Mouse (Mus musculus): ENCODE results near the gene Ltbp1. TPM values are rescaled to one million over a fixed set of nuclear protein-coding genes. Genes with fewer than 3 reads are reported as not detected.

Gene Ltbp1
- polyA plus RNA-seq, 1 experiment from 2014 or later: 4.8 TPM

DNA sequence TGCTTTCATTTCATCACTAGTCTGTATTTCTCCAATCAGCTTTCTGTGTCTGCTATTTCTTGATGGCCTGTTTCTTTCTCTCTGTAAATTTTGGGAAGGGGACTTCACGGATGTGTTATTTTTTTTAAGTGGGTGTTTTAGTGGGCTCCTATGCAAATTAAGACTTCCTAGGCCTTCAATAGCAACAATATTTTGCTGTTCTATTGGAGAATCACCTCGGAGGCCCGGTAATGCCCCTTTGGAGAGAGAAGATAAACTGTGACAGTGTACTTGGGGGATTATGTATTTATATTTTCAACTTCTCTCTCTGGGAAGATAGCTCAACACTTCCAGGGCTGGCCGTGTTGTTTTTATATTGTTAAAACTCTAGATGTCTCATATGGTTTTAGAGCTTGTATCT, 383.0 kb downstream of the Ltbp1 start:
- Histone ChIP-seq H3K4me1 (replicated peaks) (no peaks in the 10 kb centered on the region), H3K36me3 (peaks cover 4% of the 10 kb centered on the region), H3K27ac (no peak overlapping the region), H3K9me3 (no peaks in the 10 kb centered on the region), H3K27me3 (ENCODE audit: insufficient read depth, poor library complexity, severe bottlenecking) (no peaks in the 10 kb centered on the region), H3K4me3 (no peak overlapping the region)
- 87% methylated on average over 4 of the region's 4 CpGs for WGBS
- DNase-seq (ENCODE audit: low spot score): no peak

DNA sequence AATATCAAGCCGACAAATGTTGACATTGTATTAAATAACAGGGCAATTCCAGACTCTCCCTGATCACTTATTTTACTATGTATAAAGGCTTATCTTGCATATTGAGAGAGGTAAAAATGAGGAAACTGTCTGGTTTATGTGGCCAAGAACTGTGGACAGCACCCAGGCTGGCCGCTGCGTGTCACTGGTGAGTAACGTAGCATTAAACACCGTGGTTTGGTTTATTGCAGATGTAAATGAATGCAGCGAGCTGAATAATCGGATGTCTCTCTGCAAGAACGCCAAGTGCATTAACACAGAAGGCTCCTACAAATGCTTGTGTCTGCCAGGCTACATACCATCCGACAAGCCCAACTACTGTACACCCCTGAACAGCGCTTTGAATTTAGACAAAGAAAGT, 384.8 kb downstream of the Ltbp1 start:
- Histone ChIP-seq H3K9me3 (no peaks in the 10 kb centered on the region), H3K27ac (no peak overlapping the region), H3K27me3 (ENCODE audit: insufficient read depth, poor library complexity, severe bottlenecking) (no peaks in the 10 kb centered on the region), H3K4me3 (no peak overlapping the region), H3K36me3 (peaks cover 4% of the 10 kb centered on the region), H3K4me1 (replicated peaks) (no peaks in the 10 kb centered on the region)
- DNase-seq (ENCODE audit: low spot score): no peak
- 92% methylated on average over 10 of the region's 10 CpGs for WGBS

DNA sequence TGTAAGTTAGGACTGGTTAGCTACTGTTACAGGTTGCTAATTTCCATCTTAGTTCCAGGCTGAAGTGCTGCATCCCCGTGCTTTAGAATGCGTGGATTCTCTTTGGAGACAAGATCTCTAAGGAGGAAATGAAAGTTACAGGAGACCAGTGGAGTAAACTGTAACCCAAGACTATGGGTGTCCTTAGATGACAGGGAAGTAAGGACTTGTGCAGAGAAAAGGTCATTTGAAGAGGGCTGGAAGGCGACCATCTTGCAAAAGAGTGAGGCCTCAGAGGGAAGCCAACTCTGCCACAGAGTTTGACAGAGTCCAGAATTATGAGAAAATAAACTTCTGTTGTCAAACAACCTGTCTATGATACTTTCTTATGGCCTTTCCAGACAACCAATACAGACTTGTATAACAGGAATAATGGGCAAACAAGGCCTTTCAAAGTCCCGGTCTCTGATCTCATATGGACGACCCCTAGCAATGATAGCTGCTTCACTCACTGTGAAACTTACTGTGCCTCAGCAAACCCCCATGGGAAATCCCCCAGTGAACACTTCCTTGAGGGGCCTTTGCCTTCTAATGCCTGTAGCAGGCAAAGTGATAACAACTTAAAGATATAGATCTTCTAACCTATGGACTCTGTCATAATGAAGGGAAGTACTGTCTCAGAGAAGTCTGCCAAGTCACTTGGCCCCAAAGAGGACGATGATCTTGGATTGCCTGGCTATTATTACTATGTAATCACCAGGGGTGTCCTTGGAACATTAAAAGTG, 386.2 kb downstream of the Ltbp1 start:
- 88% methylated on average over 6 of the region's 6 CpGs for WGBS

DNA sequence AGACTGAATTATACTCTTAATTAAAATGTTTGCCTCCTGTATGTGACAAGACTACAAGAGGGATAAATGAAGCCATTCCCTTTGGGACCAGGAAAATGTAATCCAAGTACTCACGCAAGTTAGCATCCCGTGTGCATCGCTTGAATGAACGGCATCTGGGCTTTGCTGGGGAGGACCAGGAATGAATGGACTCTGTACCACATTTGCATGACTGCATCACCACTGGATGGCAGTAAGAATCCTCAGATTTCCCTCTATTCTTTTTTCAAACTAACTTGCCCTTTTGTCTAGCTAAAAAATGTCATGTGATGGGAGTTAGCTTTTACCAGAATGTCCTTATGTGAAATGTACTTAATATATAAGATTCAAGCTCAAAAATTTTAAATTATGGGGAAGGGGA, 401.0 kb downstream of the Ltbp1 start:
- Histone ChIP-seq H3K4me1 (replicated peaks) (no peaks in the 10 kb centered on the region), H3K4me3 (no peak overlapping the region), H3K9me3 (no peaks in the 10 kb centered on the region), H3K36me3 (no peaks in the 10 kb centered on the region), H3K27me3 (ENCODE audit: insufficient read depth, poor library complexity, severe bottlenecking) (no peaks in the 10 kb centered on the region), H3K27ac (no peak overlapping the region)
- 72% methylated on average over 4 of the region's 4 CpGs for WGBS
- no peak for DNase-seq (ENCODE audit: low spot score)

More for the DNA sequence above, 386.2 kb downstream of the Ltbp1 start:
- no peaks in the 10 kb centered on the region for H3K4me1 ChIP-seq (replicated peaks)
- no peak overlapping the region for H3K27ac ChIP-seq
- peaks cover 4% of the 10 kb centered on the region for H3K36me3 ChIP-seq
- H3K27me3 ChIP-seq (ENCODE audit: insufficient read depth, poor library complexity, severe bottlenecking): no peaks in the 10 kb centered on the region
- H3K9me3 ChIP-seq: no peaks in the 10 kb centered on the region
- H3K4me3 ChIP-seq: no peak overlapping the region
- DNase-seq (ENCODE audit: low spot score): no peak

DNA sequence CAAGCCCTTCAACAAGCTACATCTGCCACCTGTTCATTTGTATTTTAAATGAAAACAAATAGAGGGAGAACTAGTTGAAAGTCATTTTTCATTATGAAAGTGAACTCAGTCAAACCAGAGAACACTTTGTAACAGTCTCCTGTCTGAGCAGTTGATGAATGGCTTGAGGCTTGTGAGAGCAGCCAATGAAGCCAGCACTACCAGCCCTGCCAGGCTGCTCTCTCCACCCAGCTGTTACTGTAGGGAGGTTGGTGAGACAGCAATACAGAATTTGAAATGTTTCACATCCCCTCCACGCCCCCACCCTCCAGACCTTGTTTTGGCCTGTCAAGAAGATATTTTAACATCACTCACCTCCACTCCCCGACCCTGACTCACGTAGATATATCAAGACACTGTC, 411.5 kb downstream of the Ltbp1 start:
- Histone ChIP-seq H3K9me3 (0 out of 2 replicates have a peak, but pooled peaks cover 6% of the 10 kb centered on the region), H3K27ac (no peak overlapping the region), H3K4me3 (no peak overlapping the region), H3K36me3 (no peaks in the 10 kb centered on the region), H3K4me1 (replicated peaks) (no peaks in the 10 kb centered on the region), H3K27me3 (ENCODE audit: insufficient read depth, poor library complexity, severe bottlenecking) (no peaks in the 10 kb centered on the region)
- 84% methylated on average over 3 of the region's 3 CpGs for WGBS
- no peak for DNase-seq (ENCODE audit: low spot score)

DNA sequence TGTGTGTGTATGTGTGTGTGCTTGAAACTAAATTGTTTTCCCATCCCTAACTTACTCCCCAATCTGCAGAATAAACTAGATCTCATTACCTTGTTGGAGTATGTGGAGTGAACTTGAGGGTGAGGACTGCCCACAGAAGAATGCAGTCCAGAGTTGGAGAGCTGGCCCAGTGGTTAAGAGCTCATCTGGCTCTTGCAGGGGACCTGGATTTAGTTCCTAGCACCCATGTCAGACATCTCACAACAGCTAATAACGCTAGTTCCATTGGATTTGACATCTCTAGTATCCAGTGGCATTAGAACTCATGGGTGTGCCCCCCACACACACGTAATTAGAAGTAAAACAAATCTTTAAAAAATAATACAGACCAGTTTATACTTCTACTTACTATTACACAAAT, 428.8 kb downstream of the Ltbp1 start:
- Histone ChIP-seq H3K4me3 (no peak overlapping the region), H3K4me1 (replicated peaks) (peaks cover 29% of the 10 kb centered on the region), H3K36me3 (no peaks in the 10 kb centered on the region), H3K27me3 (ENCODE audit: insufficient read depth, poor library complexity, severe bottlenecking) (no peaks in the 10 kb centered on the region), H3K9me3 (no peaks in the 10 kb centered on the region), H3K27ac (no peak overlapping the region)
- WGBS: 93% methylated on average over 2 of the region's 2 CpGs
- no peak for DNase-seq (ENCODE audit: low spot score)

DNA sequence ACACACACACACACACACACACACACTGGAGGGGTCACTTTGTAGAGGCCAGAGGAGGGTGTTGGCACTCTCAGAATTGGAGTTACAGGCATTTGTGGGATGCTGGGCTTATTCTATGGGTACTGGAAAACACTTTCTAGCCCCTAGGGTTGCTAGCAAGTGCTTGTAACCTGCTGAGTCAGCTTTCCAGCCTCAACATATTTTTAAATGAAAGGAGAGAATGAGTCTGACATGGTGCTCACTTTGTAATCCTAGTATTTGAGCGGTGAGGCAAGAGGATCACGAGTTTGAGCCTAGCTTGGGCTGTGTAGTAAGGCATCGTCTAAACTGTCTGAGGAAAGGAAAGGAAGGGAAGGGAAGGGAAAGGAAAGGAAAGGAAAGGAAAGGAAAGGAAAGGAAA, 429.5 kb downstream of the Ltbp1 start:
- WGBS: 84% methylated on average over 3 of the region's 3 CpGs

DNA sequence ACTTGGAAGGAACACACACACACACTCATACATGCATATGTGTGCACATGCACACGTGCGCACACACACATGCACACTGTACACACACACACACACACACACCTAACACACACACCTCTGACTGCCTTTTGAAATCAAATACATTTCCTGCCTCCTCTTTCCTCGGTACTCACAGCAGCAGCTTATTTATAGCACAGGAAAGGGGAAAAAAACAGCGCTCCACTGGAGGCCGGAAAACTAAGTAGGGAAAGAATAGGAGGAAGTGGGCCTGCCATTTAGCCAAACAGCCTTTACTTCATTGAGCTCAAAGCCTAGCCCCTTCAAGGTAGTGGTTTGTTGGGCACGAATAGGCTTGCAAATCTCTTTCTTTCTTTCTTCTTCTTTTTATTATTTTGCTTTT, 430.2 kb downstream of the Ltbp1 start, which contains the start of gene Rasgrp3:
Gene Rasgrp3, plus strand, starts transcription at position 298 of the 400 bp plus-strand sequence.
- Histone ChIP-seq H3K4me3 (no peak within 1 kb of the TSS), H3K4me1 (replicated peaks) (peaks cover 32% of the 10 kb centered on the region), H3K27ac (no peak within 1 kb of the TSS), H3K36me3 (no peaks in the 10 kb centered on the region), H3K27me3 (ENCODE audit: insufficient read depth, poor library complexity, severe bottlenecking) (no peaks in the 10 kb centered on the region), H3K9me3 (no peaks in the 10 kb centered on the region)
- no peak for DNase-seq (ENCODE audit: low spot score)
- 71% methylated on average over 6 of the region's 6 CpGs for WGBS

More for the DNA sequence above, 429.5 kb downstream of the Ltbp1 start:
- Histone ChIP-seq H3K9me3 (no peaks in the 10 kb centered on the region), H3K27me3 (ENCODE audit: insufficient read depth, poor library complexity, severe bottlenecking) (no peaks in the 10 kb centered on the region), H3K36me3 (no peaks in the 10 kb centered on the region), H3K4me1 (replicated peaks) (peaks cover 32% of the 10 kb centered on the region), H3K4me3 (no peak overlapping the region), H3K27ac (no peak overlapping the region)
- no peak for DNase-seq (ENCODE audit: low spot score)

DNA sequence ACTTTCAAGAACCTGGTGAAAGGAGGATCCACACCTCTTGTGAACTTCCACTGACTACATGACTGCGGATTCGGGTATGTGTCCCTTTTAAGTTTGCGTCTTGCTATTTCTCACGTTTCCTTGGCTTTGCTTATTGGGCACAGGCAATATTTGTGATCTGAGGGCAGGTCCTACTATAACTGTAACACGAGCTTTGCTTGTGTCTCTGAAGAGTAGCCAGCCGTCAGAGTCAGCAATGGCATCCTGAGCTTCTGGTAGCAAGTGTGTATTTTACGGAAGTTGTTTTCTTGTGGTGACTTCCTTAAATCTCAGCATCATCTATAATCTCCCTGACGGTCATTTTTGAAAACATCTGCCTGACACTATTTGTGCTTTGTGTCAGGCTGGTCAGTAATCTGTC, 430.7 kb downstream of the Ltbp1 start:
- 79% methylated on average over 8 of the region's 8 CpGs for WGBS
- Histone ChIP-seq H3K27ac (no peak overlapping the region), H3K9me3 (no peaks in the 10 kb centered on the region), H3K4me3 (no peak overlapping the region), H3K27me3 (ENCODE audit: insufficient read depth, poor library complexity, severe bottlenecking) (no peaks in the 10 kb centered on the region), H3K36me3 (no peaks in the 10 kb centered on the region), H3K4me1 (replicated peaks) (peaks cover 32% of the 10 kb centered on the region)
- DNase-seq (ENCODE audit: low spot score): no peak

DNA sequence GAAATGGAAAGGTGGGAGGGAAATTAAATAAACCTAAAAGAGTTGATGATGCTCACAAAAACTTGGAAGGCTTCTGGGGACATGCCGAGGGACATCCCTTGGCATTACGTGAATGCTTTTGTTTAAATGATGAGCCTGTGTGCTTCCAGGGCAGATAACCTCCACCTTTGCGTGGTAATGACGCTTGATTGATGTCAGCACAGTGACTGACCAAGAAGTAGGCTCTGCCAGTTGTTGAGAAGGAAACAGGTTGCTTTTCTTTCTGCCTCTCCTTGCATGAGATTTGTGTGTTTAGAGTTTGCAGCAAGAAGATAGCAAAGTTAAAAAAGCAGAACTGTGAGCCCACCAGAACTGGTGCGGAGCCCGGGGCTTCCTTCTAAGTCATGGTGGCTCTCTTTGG, 431.5 kb downstream of the Ltbp1 start:
- Histone ChIP-seq H3K4me1 (replicated peaks) (peaks cover 32% of the 10 kb centered on the region), H3K27me3 (ENCODE audit: insufficient read depth, poor library complexity, severe bottlenecking) (no peaks in the 10 kb centered on the region), H3K36me3 (no peaks in the 10 kb centered on the region), H3K27ac (no peak overlapping the region), H3K9me3 (no peaks in the 10 kb centered on the region), H3K4me3 (no peak overlapping the region)
- DNase-seq (ENCODE audit: low spot score): no peak
- 78% methylated on average over 6 of the region's 6 CpGs for WGBS

DNA sequence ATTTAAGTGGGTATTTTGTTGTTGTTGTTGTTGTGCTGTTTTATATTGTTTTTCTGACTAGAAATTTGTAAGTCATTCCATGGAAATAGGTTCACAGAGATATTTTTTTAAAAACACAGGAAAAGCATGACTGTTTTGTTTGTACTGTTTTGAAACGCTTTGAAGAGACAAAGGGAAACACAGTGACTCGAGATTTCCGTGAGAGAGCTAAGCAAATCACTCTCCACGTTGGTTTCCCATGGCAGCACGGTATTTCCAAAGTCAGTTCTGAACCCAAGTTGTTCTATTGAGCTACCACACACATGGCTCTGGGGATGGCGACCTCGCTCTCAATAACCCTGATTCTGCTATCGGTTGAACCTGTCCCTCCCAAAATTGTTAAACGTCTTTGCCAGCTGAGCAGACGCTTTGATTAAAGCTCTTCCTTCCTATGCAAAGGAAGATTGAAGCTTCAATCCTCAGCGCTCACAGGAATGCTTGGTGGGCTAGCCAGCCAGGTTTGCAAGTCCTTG, 431.9 kb downstream of the Ltbp1 start:
- Histone ChIP-seq H3K27ac (no peak overlapping the region), H3K27me3 (ENCODE audit: insufficient read depth, poor library complexity, severe bottlenecking) (no peaks in the 10 kb centered on the region), H3K4me1 (replicated peaks) (peaks cover 29% of the 10 kb centered on the region), H3K36me3 (no peaks in the 10 kb centered on the region), H3K4me3 (no peak overlapping the region), H3K9me3 (no peaks in the 10 kb centered on the region)
- 69% methylated on average over 11 of the region's 11 CpGs for WGBS
- DNase-seq (ENCODE audit: low spot score): no peak

DNA sequence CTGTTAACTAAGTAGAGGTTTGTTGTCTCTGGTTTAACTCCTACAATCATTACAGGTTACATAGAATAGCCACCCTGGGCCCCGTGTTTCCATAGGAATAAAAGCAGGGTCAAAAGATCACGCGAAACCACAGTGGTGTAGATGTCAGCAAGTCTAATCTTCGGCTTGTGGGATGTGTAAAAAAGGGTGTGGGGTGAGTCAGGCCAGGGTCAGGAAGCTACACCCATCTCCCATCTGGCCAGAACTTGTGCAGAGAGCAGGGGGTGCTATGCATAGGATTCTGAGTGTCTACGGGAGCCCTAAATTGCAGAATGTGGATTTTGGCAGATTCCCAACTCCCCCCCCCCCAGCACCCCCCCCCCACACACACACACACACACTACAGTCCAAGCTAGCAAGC, 432.8 kb downstream of the Ltbp1 start:
- H3K27me3 ChIP-seq (ENCODE audit: insufficient read depth, poor library complexity, severe bottlenecking): no peaks in the 10 kb centered on the region
- H3K27ac ChIP-seq: no peak overlapping the region
- H3K36me3 ChIP-seq: no peaks in the 10 kb centered on the region
- peaks cover 20% of the 10 kb centered on the region; the same call in 1 of the 2 replicates for H3K4me1 ChIP-seq (replicated peaks)
- 60% methylated on average over 5 of the region's 5 CpGs for WGBS
- H3K9me3 ChIP-seq: no peaks in the 10 kb centered on the region
- DNase-seq (ENCODE audit: low spot score): no peak
- no peak overlapping the region for H3K4me3 ChIP-seq

DNA sequence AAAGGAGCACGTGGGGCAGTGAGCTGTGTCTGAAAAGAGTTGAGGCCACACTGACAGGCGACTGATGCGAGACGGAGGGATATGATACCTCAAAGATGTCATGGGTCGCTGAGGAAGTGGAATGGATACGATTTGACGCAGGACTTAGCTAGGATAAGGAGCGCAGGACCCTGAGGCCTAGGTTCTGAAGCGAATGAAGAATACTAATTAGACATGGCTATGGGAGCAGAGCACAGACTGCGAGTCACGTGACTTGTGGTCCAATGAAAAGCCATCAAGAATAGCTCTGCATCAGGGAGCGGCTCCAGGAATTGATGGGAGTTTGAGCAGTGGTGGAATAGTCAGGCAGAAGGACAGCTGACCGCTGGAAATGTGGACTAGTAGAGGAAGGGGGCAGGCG, 433.7 kb downstream of the Ltbp1 start:
- Histone ChIP-seq H3K9me3 (no peaks in the 10 kb centered on the region), H3K27me3 (ENCODE audit: insufficient read depth, poor library complexity, severe bottlenecking) (no peaks in the 10 kb centered on the region), H3K27ac (no peak overlapping the region), H3K4me3 (no peak overlapping the region), H3K4me1 (replicated peaks) (peaks cover 19% of the 10 kb centered on the region; the same call in 1 of the 2 replicates), H3K36me3 (no peaks in the 10 kb centered on the region)
- WGBS: 70% methylated on average over 14 of the region's 14 CpGs
- DNase-seq (ENCODE audit: low spot score): no peak
